Mouse (Mus musculus) kidney, embryonic 15.5 days (tissue): ENCODE measurements around the gene Sgta. TPM values are rescaled to one million over a fixed set of nuclear protein-coding genes. Genes with fewer than 3 reads are reported as not detected.
"Not testable (repeated sequence)": the region's sequence is repeated elsewhere in the genome, so short reads cannot be mapped to it uniquely, and the experiment has no call there.

Experiments used
- ATAC-seq: fragments of 200-750 bp; cut with Nextera tagmentation; replicated peaks from 2 replicates; pipeline ENCODE4 v1.8.0; 2017; ENCODE audit warnings: moderate TSS enrichment; ENCODE audit not compliant: low FRiP score
- H3K27ac ChIP-seq: fragments of 300-500 bp; sonication (generic); 2 replicates; pipeline ENCODE4 v1.5.1; 2015; ENCODE audit warnings: mild to moderate bottlenecking, inconsistent platforms
- H3K27me3 ChIP-seq: fragments of 300-500 bp; sonication (generic); 2 replicates; pipeline ENCODE4 v1.6.1; 2015; ENCODE audit warnings: inconsistent platforms
- H3K36me3 ChIP-seq: fragments of 300-500 bp; sonication (generic); 2 replicates; pipeline ENCODE4 v1.6.1; 2015; ENCODE audit warnings: inconsistent platforms
- H3K4me1 ChIP-seq: fragments of 300-500 bp; sonication (generic); 2 replicates; pipeline ENCODE4 v1.6.1; 2015; ENCODE audit warnings: inconsistent platforms
- H3K4me2 ChIP-seq: fragments of 300-500 bp; sonication (generic); 2 replicates; pipeline ENCODE4 v1.6.1; 2015; ENCODE audit warnings: moderate library complexity, mild to moderate bottlenecking, inconsistent platforms
- H3K4me3 ChIP-seq: fragments of 300-500 bp; sonication (generic); replicated peaks from 2 replicates; pipeline ENCODE4 v1.5.1; 2015; ENCODE audit warnings: mild to moderate bottlenecking, inconsistent platforms
- H3K9ac ChIP-seq: fragments of 300-500 bp; sonication (generic); 2 replicates; pipeline ENCODE4 v1.6.1; 2015; ENCODE audit warnings: mild to moderate bottlenecking, inconsistent platforms
- H3K9me3 ChIP-seq: fragments of 300-500 bp; sonication (generic); replicated peaks from 2 replicates; pipeline ENCODE4 v1.6.1; 2016; ENCODE audit warnings: inconsistent platforms
- WGBS: fragments of 180-500 bp; shearing (Covaris S2); methylation state at CpG from one replicate; pipeline ENCODE4 v1.1.7; 2015; ENCODE audit warnings: mixed read lengths; 5-methylcytosine and 5-hydroxymethylcytosine counted together
- polyA plus RNA-seq: library from polyadenylated mRNA; unstranded; fragments of >200 nt; fragmentation: Nextera tagmentation; extraction: Ambion mirVana; gene quantifications from 2 replicates; pipeline ENCODE4 v1.2.1, GENCODE M21; 2015

Gene Sgta
- polyA plus RNA-seq, 1 experiment from 2014 or later = 226 TPM

- no peak for ATAC-seq
- no peaks in the 10 kb centered on the region for H3K27me3 ChIP-seq
- H3K4me3 ChIP-seq = no peak overlapping the region
- peaks cover 90% of the 10 kb centered on the region for H3K36me3 ChIP-seq
- 93% methylated on average over 11 of the region's 11 CpGs for WGBS
- no peak overlapping the region for H3K27ac ChIP-seq
- H3K4me1 ChIP-seq = no peaks in the 10 kb centered on the region; the same call in 1 of the 2 replicates
- no peak overlapping the region for H3K4me2 ChIP-seq
- no peaks in the 10 kb centered on the region for H3K9me3 ChIP-seq
- H3K9ac ChIP-seq = no peak overlapping the region
Observed at GRCm38 (mm10) chr10:81077916-81078315, 17.9 kb upstream of the Sgta start.

DNA sequence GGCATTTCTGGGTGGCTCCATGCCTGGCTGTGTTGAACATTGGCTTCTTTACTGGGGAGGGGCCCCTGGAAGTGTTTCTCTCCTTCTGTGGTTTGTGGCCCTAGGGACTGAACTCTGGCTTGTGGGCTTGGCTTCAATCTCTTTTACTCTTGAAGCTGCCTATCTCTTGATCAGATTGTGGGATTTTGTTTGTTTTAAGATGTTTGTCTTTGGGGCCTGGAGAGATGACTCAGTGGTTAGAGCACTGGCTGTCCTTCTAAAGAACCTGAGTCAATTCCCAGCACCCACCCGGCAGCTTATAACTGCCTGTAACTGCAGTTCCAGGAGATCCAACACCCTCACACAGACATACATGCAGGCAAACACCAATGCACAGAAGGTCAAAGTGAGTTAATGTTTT lies 16.4 kb upstream of the Sgta start:
- Histone ChIP-seq H3K9me3 (no peaks in the 10 kb centered on the region), H3K9ac (no peak overlapping the region), H3K4me2 (no peak overlapping the region), H3K4me1 (peaks cover 2% of the 10 kb centered on the region; the same call in 1 of the 2 replicates), H3K36me3 (peaks cover 87% of the 10 kb centered on the region), H3K27ac (no peak overlapping the region), H3K27me3 (no peaks in the 10 kb centered on the region), H3K4me3 (no peak overlapping the region)
- 89% methylated on average over 1 of the region's 1 CpGs for WGBS
- no peak for ATAC-seq

DNA sequence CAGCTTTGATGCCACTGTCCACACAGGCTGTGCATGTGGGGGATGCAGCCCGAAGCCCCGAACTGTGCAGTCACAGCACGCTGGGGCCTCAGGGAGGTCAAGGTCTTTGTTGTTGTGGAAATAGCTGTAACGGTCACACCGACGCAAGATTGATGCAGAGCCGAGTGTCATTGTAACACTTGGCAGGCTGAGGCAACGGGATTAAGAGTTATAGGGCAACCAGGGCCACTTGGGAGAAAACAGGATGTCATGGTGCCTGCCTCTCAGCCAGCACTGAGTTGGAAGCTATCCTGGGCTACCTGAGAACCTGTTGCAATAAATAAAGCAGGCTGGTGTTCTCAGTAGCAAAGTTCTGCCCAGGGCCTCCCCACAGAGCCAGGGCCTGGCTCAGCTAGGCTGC lies 15.8 kb upstream of the Sgta start:
- peaks cover 8% of the 10 kb centered on the region for H3K4me1 ChIP-seq
- no peak for ATAC-seq
- no peak overlapping the region; the same call in 1 of the 2 replicates for H3K27ac ChIP-seq
- no peak overlapping the region for H3K4me3 ChIP-seq
- H3K4me2 ChIP-seq = no peak overlapping the region
- H3K9me3 ChIP-seq = no peaks in the 10 kb centered on the region
- WGBS = 44% methylated on average over 8 of the region's 8 CpGs
- peaks cover 81% of the 10 kb centered on the region for H3K36me3 ChIP-seq
- H3K27me3 ChIP-seq = no peaks in the 10 kb centered on the region
- H3K9ac ChIP-seq = no peak overlapping the region

DNA sequence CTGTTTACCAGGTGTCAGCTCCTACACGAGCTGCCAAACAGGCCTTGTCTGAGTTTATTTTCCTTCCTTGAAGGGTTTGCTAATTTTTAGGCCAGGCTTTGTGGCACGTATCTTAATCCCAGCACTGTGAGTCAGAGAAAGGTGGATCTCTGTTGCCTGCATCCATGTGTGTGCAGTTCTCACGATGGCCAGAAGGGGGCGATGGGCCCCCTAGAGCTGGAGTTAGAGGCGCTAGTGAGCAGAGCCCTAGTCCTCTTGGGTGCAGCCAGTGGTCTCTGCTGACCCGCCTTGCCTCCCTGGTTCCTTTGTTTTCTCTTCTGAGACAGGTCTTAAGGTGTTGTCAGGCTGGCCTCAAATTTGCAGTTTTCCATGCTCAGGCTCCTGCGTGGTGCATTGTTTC lies 13.5 kb upstream of the Sgta start:
- no peak overlapping the region for H3K27ac ChIP-seq
- no peaks in the 10 kb centered on the region for H3K9me3 ChIP-seq
- no peak overlapping the region for H3K9ac ChIP-seq
- H3K4me2 ChIP-seq = no peak overlapping the region
- 64% methylated on average over 7 of the region's 7 CpGs for WGBS
- peaks cover 58% of the 10 kb centered on the region for H3K36me3 ChIP-seq
- ATAC-seq = no peak
- no peak overlapping the region for H3K4me3 ChIP-seq
- no peaks in the 10 kb centered on the region for H3K27me3 ChIP-seq
- H3K4me1 ChIP-seq = peaks cover 18% of the 10 kb centered on the region

DNA sequence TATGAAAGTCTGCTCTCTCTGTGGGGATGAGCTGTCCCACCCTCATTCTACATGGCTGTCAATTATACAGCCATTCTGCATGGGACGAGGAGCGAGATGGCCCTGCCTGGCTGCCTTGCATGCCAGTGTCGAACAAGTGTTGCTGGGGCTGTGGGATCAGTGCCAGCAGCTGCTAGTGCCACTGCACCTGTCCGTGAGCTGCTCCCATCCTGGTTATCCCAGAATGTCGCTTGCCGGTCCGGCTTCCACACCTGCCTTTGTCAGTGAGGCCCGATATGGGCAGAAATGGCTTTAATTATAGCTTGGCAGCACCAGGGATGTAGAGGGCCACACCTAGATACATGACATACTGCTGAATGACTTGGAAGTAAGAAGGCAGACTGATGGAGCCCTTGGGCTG lies 12.3 kb upstream of the Sgta start:
- Histone ChIP-seq H3K4me1 (peaks cover 18% of the 10 kb centered on the region), H3K4me3 (no peak overlapping the region), H3K27ac (no peak overlapping the region), H3K9ac (no peak overlapping the region), H3K4me2 (no peak overlapping the region), H3K9me3 (no peaks in the 10 kb centered on the region), H3K36me3 (peaks cover 46% of the 10 kb centered on the region), H3K27me3 (no peaks in the 10 kb centered on the region)
- ATAC-seq = no peak
- 95% methylated on average over 8 of the region's 8 CpGs for WGBS

GRCm38 (mm10) chr10:81069836-81070235 lies 9.9 kb upstream of the Sgta start, which contains the start of gene Thop1:
Gene Thop1 (plus strand): TSS chr10:81070035.
- no peaks in the 10 kb centered on the region for H3K9me3 ChIP-seq
- H3K9ac ChIP-seq = peak within 1 kb of the TSS; percentile 83
- H3K4me1 ChIP-seq = peaks cover 18% of the 10 kb centered on the region
- H3K4me2 ChIP-seq = peak within 1 kb of the TSS; percentile 82
- peak within 1 kb of the TSS; percentile 74 for H3K4me3 ChIP-seq
- H3K36me3 ChIP-seq = peaks cover 27% of the 10 kb centered on the region
- H3K27me3 ChIP-seq = no peaks in the 10 kb centered on the region
- ATAC-seq = peak; percentile 93
- WGBS = under 1% methylated on average over 35 of the region's 35 CpGs
- peak within 1 kb of the TSS; percentile 61; the same call in 1 of the 2 replicates for H3K27ac ChIP-seq

DNA sequence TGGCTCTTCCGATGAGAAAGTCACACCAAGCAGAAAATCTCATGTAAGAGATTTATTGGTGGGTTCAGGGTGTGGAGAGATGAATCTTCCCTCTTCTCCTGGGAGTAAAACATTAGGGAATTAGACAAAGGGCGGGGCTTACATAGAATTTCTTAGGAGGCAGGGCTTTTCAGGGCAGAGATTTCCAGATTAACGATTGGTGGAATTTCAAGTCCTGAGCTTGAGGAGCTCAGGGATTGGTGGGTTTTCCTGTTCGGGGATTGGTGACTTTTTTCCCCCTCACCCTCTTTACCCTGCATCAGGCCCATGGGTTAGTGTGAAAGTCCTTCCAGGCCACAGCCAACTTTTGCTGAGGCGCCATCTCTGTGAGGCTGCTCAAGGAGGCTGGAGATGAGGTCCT lies 8.7 kb upstream of the Sgta start:
- H3K9ac ChIP-seq = no peak overlapping the region
- no peak overlapping the region for H3K27ac ChIP-seq
- H3K4me3 ChIP-seq = no peak overlapping the region
- peaks cover 16% of the 10 kb centered on the region for H3K36me3 ChIP-seq
- no peak for ATAC-seq
- H3K4me2 ChIP-seq = no peak overlapping the region
- no peaks in the 10 kb centered on the region for H3K27me3 ChIP-seq
- WGBS = 77% methylated on average over 5 of the region's 5 CpGs
- peaks cover 18% of the 10 kb centered on the region for H3K4me1 ChIP-seq
- no peaks in the 10 kb centered on the region for H3K9me3 ChIP-seq

- H3K4me1 ChIP-seq, H3K4me3 ChIP-seq, H3K4me2 ChIP-seq, H3K9me3 ChIP-seq, H3K27me3 ChIP-seq, H3K36me3 ChIP-seq, H3K9ac ChIP-seq, ATAC-seq, H3K27ac ChIP-seq: not testable (repeated sequence)
- 87% methylated on average over 8 of the region's 8 CpGs for WGBS
Observed at GRCm38 (mm10) chr10:81064519-81064918, 4.5 kb upstream of the Sgta start.

DNA sequence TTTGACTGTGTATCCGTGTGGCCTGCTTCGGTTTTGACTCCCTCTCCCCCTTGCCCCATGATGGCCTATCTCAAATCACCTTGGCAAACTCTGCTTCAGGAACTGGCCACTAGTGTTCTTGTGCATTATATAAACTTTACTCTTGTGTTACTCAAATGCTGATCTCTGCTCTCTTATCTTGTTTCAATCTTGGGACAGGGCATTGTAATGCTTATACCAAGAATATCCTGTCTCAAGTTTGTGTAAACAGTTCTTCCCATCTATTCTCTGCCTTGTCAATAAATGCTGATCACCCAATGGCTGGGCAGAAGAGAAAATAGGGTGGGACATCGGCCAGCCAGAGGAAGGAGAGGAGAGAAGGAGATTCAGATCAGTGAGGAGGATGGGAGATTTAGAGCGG lies 2.7 kb upstream of the Sgta start:
- H3K9me3 ChIP-seq = no peaks in the 10 kb centered on the region
- H3K27me3 ChIP-seq = no peaks in the 10 kb centered on the region
- 0 out of 2 replicates have a peak, but pooled peaks cover 3% of the 10 kb centered on the region for H3K36me3 ChIP-seq
- H3K27ac ChIP-seq = no peak overlapping the region
- no peak overlapping the region for H3K9ac ChIP-seq
- ATAC-seq = no peak
- no peak overlapping the region for H3K4me2 ChIP-seq
- WGBS = 61% methylated on average over 4 of the region's 4 CpGs
- H3K4me1 ChIP-seq = peaks cover 20% of the 10 kb centered on the region
- H3K4me3 ChIP-seq = no peak overlapping the region

DNA sequence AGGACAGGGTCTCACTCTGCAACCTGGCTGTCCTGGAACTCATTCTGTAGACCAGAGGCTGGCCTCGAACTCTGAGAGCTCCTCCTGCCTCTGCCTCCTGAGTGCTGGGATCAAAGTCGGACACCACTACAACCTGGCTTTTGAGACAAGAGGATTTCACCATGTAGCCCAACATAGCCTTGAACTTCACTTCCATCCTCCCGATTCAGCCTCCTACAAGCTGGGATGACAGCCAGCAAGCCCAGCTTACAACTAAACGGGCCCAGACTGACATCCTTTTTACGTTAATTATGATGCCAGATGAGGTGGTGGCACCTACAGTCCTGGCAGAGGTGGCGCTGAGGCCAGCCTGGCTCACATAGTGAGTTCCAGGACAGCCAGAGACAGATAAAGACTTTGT lies 1.1 kb downstream of the Sgta start:
- no peaks in the 10 kb centered on the region for H3K27me3 ChIP-seq
- peak overlapping the region; percentile 74; the same call in 1 of the 2 replicates for H3K9ac ChIP-seq
- no peaks in the 10 kb centered on the region for H3K9me3 ChIP-seq
- H3K4me3 ChIP-seq = peak overlapping the region; percentile 69
- ATAC-seq = no peak
- no peak overlapping the region for H3K27ac ChIP-seq
- peaks cover 19% of the 10 kb centered on the region; the same call in 1 of the 2 replicates for H3K36me3 ChIP-seq
- 86% methylated on average over 6 of the region's 6 CpGs for WGBS
- peaks cover 32% of the 10 kb centered on the region for H3K4me1 ChIP-seq
- H3K4me2 ChIP-seq = peak overlapping the region; percentile 86

DNA sequence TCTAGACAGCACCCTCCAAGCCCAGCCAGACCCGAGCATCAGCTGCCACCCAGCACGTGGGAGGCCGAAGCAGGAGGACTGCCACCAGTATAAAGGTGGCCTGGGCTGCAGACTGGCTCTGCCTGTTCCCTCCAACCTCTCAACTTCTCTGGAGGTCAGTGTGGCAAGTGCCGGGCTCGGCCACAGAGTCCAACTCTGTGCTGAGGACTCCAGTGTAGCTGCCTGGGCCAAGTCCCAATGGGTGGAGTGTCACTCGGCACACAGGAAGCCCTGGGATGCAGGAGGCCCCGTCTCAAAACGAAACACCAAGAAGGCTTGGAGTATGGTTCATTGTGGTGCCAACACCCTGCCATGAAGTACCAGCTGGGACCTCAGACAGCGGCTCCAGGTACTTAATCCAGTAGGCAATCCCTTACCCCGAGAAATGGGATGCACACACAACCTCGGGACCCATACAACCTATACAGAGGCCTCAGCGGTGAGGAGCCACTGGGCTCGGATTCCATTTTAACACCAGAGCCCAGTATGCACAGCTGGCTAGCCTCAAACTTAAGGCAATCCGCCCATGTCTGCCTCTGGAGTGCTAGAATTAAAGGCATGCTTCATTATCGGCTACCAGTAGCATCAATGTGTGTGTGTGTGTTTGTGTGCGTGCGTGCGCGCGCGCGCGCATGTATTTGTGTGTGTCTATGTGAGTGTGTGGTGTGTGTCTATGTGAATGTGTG lies 2.4 kb downstream of the Sgta start:
- peaks cover 32% of the 10 kb centered on the region for H3K4me1 ChIP-seq
- 0 out of 2 replicates have a peak overlapping the region, but pooled peaks have one; percentile 1 for H3K9ac ChIP-seq
- no peak overlapping the region for H3K27ac ChIP-seq
- no peak for ATAC-seq
- 91% methylated on average over 23 of the region's 23 CpGs for WGBS
- peaks cover 22% of the 10 kb centered on the region for H3K36me3 ChIP-seq
- no peak overlapping the region for H3K4me2 ChIP-seq
- H3K27me3 ChIP-seq = no peaks in the 10 kb centered on the region
- no peaks in the 10 kb centered on the region for H3K9me3 ChIP-seq
- H3K4me3 ChIP-seq = no peak overlapping the region

GRCm38 (mm10) chr10:81055802-81056340 lies 4.1 kb downstream of the Sgta start:
- H3K27me3 ChIP-seq, H3K27ac ChIP-seq, H3K4me2 ChIP-seq, H3K9me3 ChIP-seq, H3K4me3 ChIP-seq, H3K9ac ChIP-seq, ATAC-seq: not testable (repeated sequence)
- WGBS = 84% methylated on average over 11 of the region's 11 CpGs
- peaks cover 39% of the 10 kb centered on the region for H3K36me3 ChIP-seq
- peaks cover 32% of the 10 kb centered on the region for H3K4me1 ChIP-seq
